Mouse (Mus musculus) testis, adult 2 months (tissue): ENCODE data around the gene Tmtc1.

Experiments used
- CTCF ChIP-seq: fragments of 200-500 bp; IDR thresholded peaks from 2 replicates; pipeline ENCODE4 v1.5.1; 2012; ENCODE audit warnings: low read depth, mild to moderate bottlenecking, inconsistent platforms, low read length, moderate library complexity; ENCODE audit not compliant: control insufficient read depth, insufficient read depth, insufficient replicate concordance
- POLR2A ChIP-seq: fragments of 200-500 bp; IDR thresholded peaks from 2 replicates; pipeline ENCODE4 v1.6.1; 2012; ENCODE audit warnings: low read depth, mild to moderate bottlenecking, inconsistent platforms, low read length, moderate library complexity; ENCODE audit not compliant: control insufficient read depth

DNA sequence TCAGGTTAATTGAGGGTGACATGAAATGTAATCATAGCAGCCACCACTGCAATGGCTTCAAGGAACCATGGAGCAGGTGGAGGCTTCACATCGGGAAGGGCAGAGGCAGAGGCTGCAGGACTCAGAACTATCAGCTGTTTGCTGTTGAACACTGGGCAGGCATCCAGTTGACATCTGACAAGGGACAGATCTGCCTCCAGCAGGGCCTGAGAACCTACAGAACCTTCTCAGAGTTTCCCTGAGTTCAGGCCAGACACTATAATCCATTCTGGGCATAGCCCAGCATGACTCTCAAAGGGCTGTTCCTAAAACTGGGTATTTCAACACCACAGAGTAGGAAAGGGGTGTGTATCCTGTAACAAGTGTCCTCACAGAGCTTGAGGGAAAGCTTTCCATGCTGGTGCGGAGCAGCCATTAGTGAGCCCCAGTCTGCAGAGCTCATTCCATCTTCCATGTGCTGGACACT is 23.8 kb upstream of the Tmtc1 start:
- TF ChIP-seq CTCF (no peak), POLR2A (no peak)
